Mouse (Mus musculus): ENCODE measurements at regions not wholly inside any gene's neighbourhood (a gene's known extent, or its start where the extent isn't known, plus 50 kb on each side); places are given as distances from the start of the nearest gene placed in this dataset.

DNA sequence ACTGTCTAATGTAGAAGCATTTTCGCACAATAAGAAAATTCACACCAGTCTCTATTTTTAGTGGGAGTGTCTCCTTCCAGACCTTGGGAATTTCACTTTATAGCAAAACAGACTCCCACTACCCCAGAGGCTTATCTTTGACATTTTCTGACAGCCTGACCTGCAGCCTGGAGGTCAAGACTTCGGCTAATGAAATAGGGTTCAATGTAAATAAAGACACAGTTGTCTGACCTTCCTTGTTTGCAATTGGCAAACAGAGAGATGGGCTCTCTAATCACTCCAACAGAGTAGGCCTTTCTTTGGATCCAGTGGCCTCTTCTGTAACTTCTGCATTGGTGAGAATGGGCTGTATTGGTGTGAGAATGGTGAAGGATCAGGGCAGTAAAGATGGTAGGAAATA, 321.7 kb upstream of the Tnp1 start:
- TF ChIP-seq MAX (IDR thresholded peaks at IDR 0.05; ENCODE audit: low read length) (no peak), EP300 (IDR thresholded peaks at IDR 0.05; ENCODE audit: low read length) (no peak), POLR2A (IDR thresholded peaks at IDR 0.05; ENCODE audit: low read depth, low read length) (no peak), TBP (conservative IDR thresholded peaks at IDR 0.05; ENCODE audit: low read depth, low read length) (no peak), CTCF (conservative IDR thresholded peaks at IDR 0.05 in 1 of 2, IDR thresholded peaks at IDR 0.05 in 1 of 2; ENCODE audit: low read depth in 2 of 2, low read length in 2 of 2) (no peak), NELFE (IDR thresholded peaks at IDR 0.05; ENCODE audit: low read depth, low read length) (no peak), HCFC1 (IDR thresholded peaks at IDR 0.05; ENCODE audit: low read depth, low read length) (no peak), UBTF (IDR thresholded peaks at IDR 0.05; ENCODE audit: low read depth, low read length) (no peak), KAT2A (IDR thresholded peaks at IDR 0.05; ENCODE audit: insufficient replicate concordance, low read length) (no peak)
